8 mouse cellular contexts compared by ENCODE assay signal in genomic region chr10:78411851-78412250, GRCm38 (mm10). TPM values are rescaled to one million over a fixed set of nuclear protein-coding genes. Genes with fewer than 3 reads are reported as not detected.
DNase-seq lines count a peak whose midpoint lies in the region; ATAC-seq and TF ChIP-seq lines count a peak whose summit lies in the region.

No protein-coding gene starts in this region.

- DNase-seq in kidney, adult 2 months, result no peak
- no peak for DNase-seq in kidney, postnatal 14 days
- peak; percentile 31 for DNase-seq in R1 (ENCODE audit: low read depth, low spot score)
- peak; percentile 20 for DNase-seq in midbrain, embryonic 10.5 days (ENCODE audit: low spot score)
- no peak for DNase-seq in c-Kit-positive CD71-positive TER-119-positive erythroid progenitor cells, embryonic 14.5 days (ENCODE audit: low spot score)
- no peak for DNase-seq in gastrocnemius, postnatal 10 days
- DNase-seq in frontal cortex, postnatal 10 days (ENCODE audit: low spot score in 2 of 2), result no peak

- H3K36me3 ChIP-seq in kidney, adult 2 months (ENCODE audit: control insufficient read depth, insufficient read depth, low read length), result no peaks in the 10 kb centered on the region
- H3K36me3 ChIP-seq in heart, embryonic 16.5 days (ENCODE audit: control insufficient read depth, insufficient read depth), result peaks cover 28% of the 10 kb centered on the region
- H3K36me3 ChIP-seq in midbrain, embryonic 10.5 days, result peaks cover 43% of the 10 kb centered on the region

- no peak for TF ChIP-seq POLR2A in kidney, adult 2 months (IDR thresholded peaks at IDR 0.05; ENCODE audit: low read depth, low read length)

- 0 out of 2 replicates have a peak, but pooled peaks cover 4% of the 10 kb centered on the region for H3K4me1 ChIP-seq in kidney, adult 2 months (ENCODE audit: control insufficient read depth, insufficient read depth, low read length)
- peaks cover 15% of the 10 kb centered on the region for H3K4me1 ChIP-seq in heart, embryonic 16.5 days (ENCODE audit: control insufficient read depth, insufficient read depth, low read length)
- peaks cover 17% of the 10 kb centered on the region for H3K4me1 ChIP-seq in midbrain, embryonic 10.5 days

- peak overlapping the region; percentile 92 for H3K4me2 ChIP-seq in heart, embryonic 16.5 days (ENCODE audit: low read depth, low read length)

- H3K4me3 ChIP-seq in kidney, adult 2 months (ENCODE audit: insufficient read depth, low read depth, low read length), result peak overlapping the region; percentile 92
- H3K4me3 ChIP-seq in heart, embryonic 16.5 days (ENCODE audit: low read length), result peak overlapping the region; percentile 98
- peak overlapping the region; percentile 88 for H3K4me3 ChIP-seq in midbrain, embryonic 10.5 days

- no peak for ATAC-seq in heart, embryonic 16.5 days (replicated peaks; ENCODE audit: extremely low read depth, insufficient read depth, low FRiP score)

- H3K9me3 ChIP-seq in heart, embryonic 16.5 days (replicated peaks; ENCODE audit: control insufficient read depth, low read length), result no peaks in the 10 kb centered on the region
- no peaks in the 10 kb centered on the region for H3K9me3 ChIP-seq in midbrain, embryonic 10.5 days (replicated peaks)

- H3K27me3 ChIP-seq in kidney, adult 2 months (replicated peaks; ENCODE audit: control insufficient read depth, insufficient read depth, low read length), result no peaks in the 10 kb centered on the region
- no peaks in the 10 kb centered on the region for H3K27me3 ChIP-seq in heart, embryonic 16.5 days (ENCODE audit: control insufficient read depth, insufficient read depth, low read length)
- no peaks in the 10 kb centered on the region for H3K27me3 ChIP-seq in midbrain, embryonic 10.5 days (ENCODE audit: low read depth, poor library complexity, severe bottlenecking)

- peak overlapping the region; percentile 93 for H3K9ac ChIP-seq in heart, embryonic 16.5 days (ENCODE audit: low read length)

- no peak overlapping the region for H3K27ac ChIP-seq in kidney, adult 2 months (ENCODE audit: insufficient read depth, low read depth, low read length)
- H3K27ac ChIP-seq in heart, embryonic 16.5 days (ENCODE audit: low read length), result peak overlapping the region; percentile 94
- H3K27ac ChIP-seq in midbrain, embryonic 10.5 days (replicated peaks), result peak overlapping the region; percentile 87

- TF ChIP-seq CTCF in kidney, adult 2 months (conservative IDR thresholded peaks at IDR 0.05; ENCODE audit: insufficient read depth, insufficient read length, low read depth, low read length), result no peak

- 7% methylated on average over 8 of the region's 8 CpGs for WGBS in kidney, adult 2 months
- WGBS in heart, embryonic 16.5 days, result 14% methylated on average over 8 of the region's 8 CpGs
- 20% methylated on average over 8 of the region's 8 CpGs for WGBS in midbrain, embryonic 10.5 days

RNA-seq across cellular contexts. Expression of gene Rrp1, which starts 1.0 kb away (rescaled TPM):
- polyA plus RNA-seq in kidney, adult 2 months (2012; rRNA removed), result 58.2 and 80.3 TPM in 2 replicates
- 244 and 285 TPM in 2 replicates for polyA plus RNA-seq in heart, embryonic 16.5 days (2015; fragmentation: Nextera tagmentation; extraction: Ambion mirVana)
- 319 and 355 TPM in 2 replicates for polyA plus RNA-seq in midbrain, embryonic 10.5 days (2016; fragmentation: Nextera tagmentation; extraction: Ambion mirVana)
- total RNA-seq in gastrocnemius, postnatal 10 days (2021), result 10 to 100 TPM; 82.0 to 91.3 TPM

RNA-seq across cellular contexts. Expression of gene Cstb, which starts 13.6 kb away (rescaled TPM):
- 101 and 115 TPM in 2 replicates for polyA plus RNA-seq in kidney, adult 2 months (2012; rRNA removed)
- 148 and 222 TPM in 2 replicates for polyA plus RNA-seq in heart, embryonic 16.5 days (2015; fragmentation: Nextera tagmentation; extraction: Ambion mirVana)
- 112 and 114 TPM in 2 replicates for polyA plus RNA-seq in midbrain, embryonic 10.5 days (2016; fragmentation: Nextera tagmentation; extraction: Ambion mirVana)
- 10 to 100 TPM; 28.5 to 40.5 TPM for total RNA-seq in gastrocnemius, postnatal 10 days (2021)

RNA-seq across cellular contexts. Expression of gene Pdxk, which starts 52.9 kb away (rescaled TPM):
- polyA plus RNA-seq in kidney, adult 2 months (2012; rRNA removed), result 107 TPM in 2 replicates
- polyA plus RNA-seq in heart, embryonic 16.5 days (2015; fragmentation: Nextera tagmentation; extraction: Ambion mirVana), result 7.8 and 8.8 TPM in 2 replicates
- 10.5 and 11.1 TPM in 2 replicates for polyA plus RNA-seq in midbrain, embryonic 10.5 days (2016; fragmentation: Nextera tagmentation; extraction: Ambion mirVana)
- 1 to 10 TPM; 7.1 to 8.6 TPM for total RNA-seq in gastrocnemius, postnatal 10 days (2021)

RNA-seq across cellular contexts. Expression of gene Agpat3, which starts 59.6 kb away (rescaled TPM):
- polyA plus RNA-seq in kidney, adult 2 months (2012; rRNA removed), result 460 and 530 TPM in 2 replicates
- polyA plus RNA-seq in heart, embryonic 16.5 days (2015; fragmentation: Nextera tagmentation; extraction: Ambion mirVana), result 56.6 and 69.5 TPM in 2 replicates
- 41.6 and 48.9 TPM in 2 replicates for polyA plus RNA-seq in midbrain, embryonic 10.5 days (2016; fragmentation: Nextera tagmentation; extraction: Ambion mirVana)
- total RNA-seq in gastrocnemius, postnatal 10 days (2021), result 100 to 1,000 TPM; 182 to 191 TPM

Comparison
In these comparisons a context has a peak if more than half of its experiments do, and no peak if none do; other contexts are left out.
1. DNase-seq: peak in R1 (single experiment) and midbrain, embryonic 10.5 days (single experiment); none in kidney, adult 2 months (single experiment), kidney, postnatal 14 days (single experiment), c-Kit-positive CD71-positive TER-119-positive erythroid progenitor cells, embryonic 14.5 days (single experiment), gastrocnemius, postnatal 10 days (single experiment) and frontal cortex, postnatal 10 days (0 of 2).
2. Peak in every context shown above with its lines, with median percentiles within 50 percentile points of each other: H3K4me3 ChIP-seq.